Mouse (Mus musculus) CH12.LX (cell line): Measurements from ENCODE around the gene March9.
"Not testable (repeated sequence)": the region's sequence is repeated elsewhere in the genome, so short reads cannot be mapped to it uniquely, and the experiment has no call there.

Experiments used
- CHD2 ChIP-seq: IDR thresholded peaks from 2 replicates; pipeline ENCODE4 v1.6.1; 2011; ENCODE audit warnings: low read length, improper control_type of control experiment
- CTCF ChIP-seq, 2 experiments: IDR thresholded peaks in 1 of 2; conservative IDR thresholded peaks in 1 of 2; 2 replicates each; pipeline ENCODE4 v1.5.1; 2011 to 2012; ENCODE audit warnings: low read depth in 2 of 2, low read length in 2 of 2, improper control_type of control experiment in 1 of 2, inconsistent platforms in 1 of 2, mild to moderate bottlenecking in 1 of 2, moderate library complexity in 1 of 2
- EP300 ChIP-seq: IDR thresholded peaks from 2 replicates; pipeline ENCODE4 v1.6.1; 2011; ENCODE audit warnings: low read length, improper control_type of control experiment
- JUN ChIP-seq: IDR thresholded peaks from 2 replicates; pipeline ENCODE4 v1.6.1; 2011; ENCODE audit warnings: low read depth, mild to moderate bottlenecking, low read length, improper control_type of control experiment, moderate library complexity; ENCODE audit not compliant: insufficient read depth
- KAT2A ChIP-seq: IDR thresholded peaks from 2 replicates; pipeline ENCODE4 v1.6.1; 2012; ENCODE audit warnings: low read length, improper control_type of control experiment, inconsistent platforms; ENCODE audit not compliant: insufficient replicate concordance
- MAFK ChIP-seq: IDR thresholded peaks from 2 replicates; pipeline ENCODE4 v1.6.1; 2011; ENCODE audit warnings: low read length, improper control_type of control experiment; ENCODE audit not compliant: insufficient replicate concordance
- MEF2A ChIP-seq: IDR thresholded peaks from 2 replicates; pipeline ENCODE4 v1.6.1; 2014; ENCODE audit warnings: low read depth, mild to moderate bottlenecking, inconsistent platforms, low read length, improper control_type of control experiment, borderline replicate concordance
- NELFE ChIP-seq: IDR thresholded peaks from 2 replicates; pipeline ENCODE4 v1.6.1; 2011; ENCODE audit warnings: low read depth, low read length, improper control_type of control experiment
- POLR2A ChIP-seq: IDR thresholded peaks from 2 replicates; pipeline ENCODE4 v1.6.1; 2011; ENCODE audit warnings: low read depth, mild to moderate bottlenecking, improper control_type of control experiment, low read length
- RCOR1 ChIP-seq: conservative IDR thresholded peaks from 2 replicates; pipeline ENCODE4 v1.6.1; 2012; ENCODE audit warnings: low read depth, mild to moderate bottlenecking, inconsistent platforms, low read length, improper control_type of control experiment
- ZC3H11A ChIP-seq: IDR thresholded peaks from 2 replicates; pipeline ENCODE4 v1.6.1; 2012; ENCODE audit warnings: low read depth, mild to moderate bottlenecking, inconsistent platforms, low read length, improper control_type of control experiment

DNA sequence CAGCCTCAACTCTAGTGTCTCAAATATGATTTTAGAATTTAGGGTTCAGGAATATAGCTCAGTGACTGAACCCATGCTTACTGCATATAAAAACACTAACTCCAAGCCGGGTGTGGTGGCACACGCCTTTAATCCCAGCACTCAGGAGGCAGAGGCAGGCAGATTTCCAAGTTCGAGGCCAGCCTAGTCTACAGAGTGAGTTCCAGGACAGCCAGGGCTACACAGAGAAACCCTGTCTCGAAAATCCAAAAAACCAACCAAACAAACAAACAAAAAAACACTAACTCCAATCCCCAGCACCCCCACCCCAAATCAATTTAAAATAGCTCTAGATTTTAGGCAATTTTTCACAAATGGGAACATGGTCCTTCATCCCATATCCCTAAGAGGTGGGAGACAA, 2.1 kb upstream of the March9 start:
- not testable (repeated sequence) for TF ChIP-seq JUN; POLR2A; CTCF (conservative IDR thresholded peaks at IDR 0.05 in 1 of 2, IDR thresholded peaks at IDR 0.05 in 1 of 2; ENCODE audit: low read depth in 2 of 2, low read length in 2 of 2); ZC3H11A; RCOR1; MEF2A; EP300; KAT2A; MAFK; CHD2; NELFE
